Mouse (Mus musculus) kidney, postnatal 36 days (tissue): Measurements from ENCODE around the gene Rnf2.
A peak's percentile ranks its signal among the peaks of the same experiment; 100 is the strongest.
"Not testable (repeated sequence)": the region's sequence is repeated elsewhere in the genome, so short reads cannot be mapped to it uniquely, and the experiment has no call there.

ENCODE experiments used
- DNase-seq, 2 experiments: peaks; one replicate each; pipeline ENCODE4 v3.0.0; 2021 to 2022; ENCODE audit warnings: mixed read lengths in 2 of 2

Rnf2 gene

GRCm38 (mm10) chr1:151483568-151483967 lies 17.2 kb downstream of the Rnf2 start:
- DNase-seq: peak in 1 of 2 experiments; percentile 60

GRCm38 (mm10) chr1:151482497-151482896 lies 18.3 kb downstream of the Rnf2 start:
- DNase-seq: no peak

GRCm38 (mm10) chr1:151472386-151472785 lies 28.4 kb downstream of the Rnf2 start:
- DNase-seq: not testable (repeated sequence)

GRCm38 (mm10) chr1:151471429-151471828 lies 29.3 kb downstream of the Rnf2 start:
- no peak for DNase-seq

GRCm38 (mm10) chr1:151466571-151466970 lies 34.2 kb downstream of the Rnf2 start:
- peak in 1 of 2 experiments; percentile 18 for DNase-seq

- peak; percentile 59 to 72 for DNase-seq
These were observed 35.8 kb downstream of the Rnf2 start for GRCm38 (mm10) chr1:151464914-151465313.

- peak in 1 of 2 experiments; percentile 38 for DNase-seq
These were observed 39.5 kb downstream of the Rnf2 start for GRCm38 (mm10) chr1:151461265-151461664.

- DNase-seq: no peak
These were observed 43.7 kb downstream of the Rnf2 start for GRCm38 (mm10) chr1:151457087-151457486.

- DNase-seq: no peak
These were observed 48.8 kb downstream of the Rnf2 start for GRCm38 (mm10) chr1:151451946-151452345.

GRCm38 (mm10) chr1:151450851-151451250 lies 49.9 kb downstream of the Rnf2 start:
- DNase-seq: no peak

- DNase-seq: no peak
These were observed 50.9 kb downstream of the Rnf2 start for GRCm38 (mm10) chr1:151449866-151450265.

GRCm38 (mm10) chr1:151435431-151435830 lies 65.3 kb downstream of the Rnf2 start:
- DNase-seq: no peak

GRCm38 (mm10) chr1:151429316-151429715 lies 71.4 kb downstream of the Rnf2 start:
- DNase-seq: no peak

- peak; percentile 98 to 99 for DNase-seq
These were observed 72.2 kb downstream of the Rnf2 start, which contains the start of the genes Swt1 and Trmt1l for GRCm38 (mm10) chr1:151428263-151429221. Gene Swt1 (minus strand): TSS chr1:151428455. Gene Trmt1l (plus strand): TSS chr1:151428542.

GRCm38 (mm10) chr1:151427888-151428262 lies 72.9 kb downstream of the Rnf2 start:
- no peak for DNase-seq

GRCm38 (mm10) chr1:151426947-151427600 lies 73.7 kb downstream of the Rnf2 start:
- DNase-seq: peak in 1 of 2 experiments; percentile 11

- no peak for DNase-seq
These were observed 78.6 kb downstream of the Rnf2 start for GRCm38 (mm10) chr1:151422178-151422577.

- no peak for DNase-seq
These were observed 90.9 kb downstream of the Rnf2 start for GRCm38 (mm10) chr1:151409827-151410226.
